Mouse (Mus musculus): Measurements from ENCODE around the gene Mcm2.

DNA sequence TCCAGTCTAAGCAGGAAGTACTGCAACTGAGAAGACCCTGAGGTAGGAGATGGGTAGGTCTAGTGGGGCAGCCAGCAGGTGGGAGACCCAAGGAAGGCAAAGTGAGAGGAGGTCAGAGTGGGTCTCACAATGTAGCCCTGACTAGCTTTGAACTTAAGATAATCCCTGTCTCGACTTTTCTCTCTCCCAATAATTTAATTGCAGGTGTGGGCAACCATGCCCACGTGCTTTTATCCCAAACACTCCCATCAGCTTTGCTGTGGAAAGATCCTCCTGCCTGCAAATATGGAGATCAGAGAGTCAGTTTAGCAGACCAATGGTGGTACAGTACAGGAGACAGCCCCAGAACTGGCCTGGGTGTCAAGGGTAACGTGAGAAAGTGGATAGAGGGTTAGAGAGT, 58.4 kb downstream of the Mcm2 start:
- no peak for TF ChIP-seq POLR2A (IDR thresholded peaks at IDR 0.05; ENCODE audit: insufficient read length, low read depth)
- no peak for TF ChIP-seq POLR2AphosphoS2 (IDR thresholded peaks at IDR 0.05; ENCODE audit: insufficient read length, low read depth)
- no peak for TF ChIP-seq MYOG (IDR thresholded peaks at IDR 0.05; ENCODE audit: control insufficient read depth in 1 of 3, insufficient read depth in 1 of 3, insufficient read length in 2 of 3, low read depth in 2 of 3)
- no peak for TF ChIP-seq SRF (IDR thresholded peaks at IDR 0.05; ENCODE audit: control insufficient read depth, insufficient read length, low read depth)
- TF ChIP-seq USF1 (IDR thresholded peaks at IDR 0.05; ENCODE audit: low read depth), result no peak
- no peak for TF ChIP-seq CEBPB (IDR thresholded peaks at IDR 0.05; ENCODE audit: insufficient read depth, poor library complexity, severe bottlenecking)
- TF ChIP-seq MYOD1 (IDR thresholded peaks at IDR 0.05; ENCODE audit: control insufficient read depth in 1 of 3, insufficient read length in 2 of 3, low read depth in 2 of 3), result no peak
